Mouse (Mus musculus): ENCODE results near the gene Psmd2. TPM values are rescaled to one million over a fixed set of nuclear protein-coding genes. Genes with fewer than 3 reads are reported as not detected.

Gene Psmd2
- polyA plus RNA-seq, 1 experiment from 2014 or later = 291 TPM

DNA sequence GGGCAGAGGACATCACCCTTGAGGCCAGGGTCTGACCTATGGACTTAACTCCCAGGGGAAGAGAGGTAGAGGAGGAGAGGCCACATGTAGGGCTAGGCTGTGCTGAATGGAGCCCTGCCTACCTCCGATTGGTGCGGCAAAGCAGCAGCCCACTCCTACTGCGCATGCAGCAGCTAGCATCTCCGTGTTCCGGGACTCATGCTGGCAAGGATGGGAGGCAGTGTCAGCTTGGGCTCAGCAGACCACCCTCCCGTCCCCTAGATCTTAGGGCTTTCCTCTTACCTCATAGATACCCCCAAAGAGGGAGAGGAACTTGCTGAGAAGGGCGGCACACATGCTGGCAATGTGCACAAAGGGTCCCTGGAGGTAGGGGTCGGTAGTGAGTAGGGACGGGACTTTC is 60.7 kb downstream of the Psmd2 start:
- Histone ChIP-seq H3K27me3 (replicated peaks; ENCODE audit: control insufficient read depth, insufficient read depth, low read length) (no peaks in the 10 kb centered on the region), H3K9ac (ENCODE audit: low read length) (no peak overlapping the region), H3K36me3 (ENCODE audit: control insufficient read depth, insufficient read depth, low read length) (peaks cover 50% of the 10 kb centered on the region), H3K4me2 (ENCODE audit: low read length) (no peak overlapping the region), H3K4me1 (replicated peaks; ENCODE audit: control insufficient read depth, insufficient read depth, low read length) (peaks cover 13% of the 10 kb centered on the region), H3K27ac (ENCODE audit: low read depth) (no peak overlapping the region), H3K9me3 (ENCODE audit: control insufficient read depth, low read length) (no peaks in the 10 kb centered on the region), H3K4me3 (ENCODE audit: low read depth, low read length) (no peak overlapping the region)
- ATAC-seq (replicated peaks; ENCODE audit: low FRiP score, low TSS enrichment, low read depth) (no peak), DNase-seq (ENCODE audit: low spot score) (no peak)
- WGBS = 81% methylated on average over 9 of the region's 9 CpGs

DNA sequence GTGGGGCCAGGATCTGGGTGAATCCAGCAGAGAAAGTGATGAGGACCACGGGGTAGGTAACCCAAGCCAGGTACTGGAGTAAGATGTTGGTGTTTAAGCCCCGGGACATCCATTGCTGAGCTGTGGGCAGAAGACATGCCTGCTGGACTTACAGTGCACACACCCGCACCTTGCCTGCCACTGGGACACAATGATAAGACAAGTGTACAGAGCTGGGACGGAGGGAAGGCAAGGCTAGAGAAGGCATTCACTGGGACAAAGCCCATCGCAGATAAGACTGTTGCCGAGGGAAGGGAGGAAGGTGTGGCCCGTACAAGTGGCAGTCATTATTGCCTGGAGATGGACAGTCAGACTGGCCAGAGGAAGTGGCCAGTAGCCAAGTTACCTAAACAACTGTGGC is 61.4 kb downstream of the Psmd2 start:
- no peak overlapping the region for H3K27ac ChIP-seq (ENCODE audit: low read depth)
- 81% methylated on average over 7 of the region's 7 CpGs for WGBS
- H3K4me3 ChIP-seq (ENCODE audit: low read depth, low read length) = no peak overlapping the region
- H3K4me2 ChIP-seq (ENCODE audit: low read length) = no peak overlapping the region
- H3K4me1 ChIP-seq (replicated peaks; ENCODE audit: control insufficient read depth, insufficient read depth, low read length) = peaks cover 13% of the 10 kb centered on the region
- ATAC-seq (replicated peaks; ENCODE audit: low FRiP score, low TSS enrichment, low read depth) (no peak), DNase-seq (ENCODE audit: low spot score) (no peak)
- no peaks in the 10 kb centered on the region for H3K27me3 ChIP-seq (replicated peaks; ENCODE audit: control insufficient read depth, insufficient read depth, low read length)
- H3K9ac ChIP-seq (ENCODE audit: low read length) = no peak overlapping the region
- no peaks in the 10 kb centered on the region for H3K9me3 ChIP-seq (ENCODE audit: control insufficient read depth, low read length)
- peaks cover 43% of the 10 kb centered on the region for H3K36me3 ChIP-seq (ENCODE audit: control insufficient read depth, insufficient read depth, low read length)

MicroRNAs encoded within 50 kb of the gene (microRNA counts, 519-probe panel; counts per million panel counts)
- microRNA mmu-miR-1224 = 2,782 counts per million, percentile 30 among the panel's probes with 10 or more counts

Small RNAs within 50 kb of the gene (microRNA-seq; reads per million reads assigned to microRNA genes)
- gene Mir1224 = 8.7 reads per million, percentile 38 among the genes with 10 or more reads in this experiment

Other genes starting within 250 kb of the Psmd2 start
- 59.0 and 62.8 TPM in 2 replicates for gene Abcc5, start 225.3 kb upstream of the Psmd2 start, polyA plus RNA-seq (2014; fragmentation: Nextera tagmentation; extraction: Ambion mirVana)
- gene Eif2b5, start 152.8 kb upstream of the Psmd2 start, polyA plus RNA-seq (2014; fragmentation: Nextera tagmentation; extraction: Ambion mirVana) = 98.9 and 99.8 TPM in 2 replicates
- 24.6 and 26.1 TPM in 2 replicates for gene Dvl3, start 134.7 kb upstream of the Psmd2 start, polyA plus RNA-seq (2014; fragmentation: Nextera tagmentation; extraction: Ambion mirVana)
- 630 and 682 TPM in 2 replicates for gene Ap2m1, start 116.2 kb upstream of the Psmd2 start, polyA plus RNA-seq (2014; fragmentation: Nextera tagmentation; extraction: Ambion mirVana)
- 47.9 and 55.5 TPM in 2 replicates for gene Abcf3, start 103.1 kb upstream of the Psmd2 start, polyA plus RNA-seq (2014; fragmentation: Nextera tagmentation; extraction: Ambion mirVana)
- gene Vwa5b2, start 62.2 kb upstream of the Psmd2 start, polyA plus RNA-seq (2014; fragmentation: Nextera tagmentation; extraction: Ambion mirVana) = 5.3 and 6.2 TPM in 2 replicates
- gene Eef1akmt4, start 40.1 kb upstream of the Psmd2 start, polyA plus RNA-seq (2014; fragmentation: Nextera tagmentation; extraction: Ambion mirVana) = 42.3 and 43.7 TPM in 2 replicates
- gene Gm49333, start 40.0 kb upstream of the Psmd2 start, polyA plus RNA-seq (2014; fragmentation: Nextera tagmentation; extraction: Ambion mirVana) = not detected in 2 replicates
- 51.3 and 53.6 TPM in 2 replicates for gene Alg3, start 39.9 kb upstream of the Psmd2 start, polyA plus RNA-seq (2014; fragmentation: Nextera tagmentation; extraction: Ambion mirVana)
- 1.6 and 1.7 TPM in 2 replicates for gene Camk2n2, start 30.4 kb upstream of the Psmd2 start, polyA plus RNA-seq (2014; fragmentation: Nextera tagmentation; extraction: Ambion mirVana)
- 1.0 and 1.2 TPM in 2 replicates for gene Ece2, start 21.8 kb upstream of the Psmd2 start, polyA plus RNA-seq (2014; fragmentation: Nextera tagmentation; extraction: Ambion mirVana)
- gene Eif4g1, start 16.7 kb downstream of the Psmd2 start, polyA plus RNA-seq (2014; fragmentation: Nextera tagmentation; extraction: Ambion mirVana) = 157 and 171 TPM in 2 replicates
- 8.7 and 9.1 TPM in 2 replicates for gene Fam131a, start 41.6 kb downstream of the Psmd2 start, polyA plus RNA-seq (2014; fragmentation: Nextera tagmentation; extraction: Ambion mirVana)
- 125 and 133 TPM in 2 replicates for gene Polr2h, start 66.0 kb downstream of the Psmd2 start, polyA plus RNA-seq (2014; fragmentation: Nextera tagmentation; extraction: Ambion mirVana)
- gene Clcn2, start 66.1 kb downstream of the Psmd2 start, polyA plus RNA-seq (2014; fragmentation: Nextera tagmentation; extraction: Ambion mirVana) = 15.1 and 15.9 TPM in 2 replicates
- 3.7 and 4.2 TPM in 2 replicates for gene Chrd, start 81.5 kb downstream of the Psmd2 start, polyA plus RNA-seq (2014; fragmentation: Nextera tagmentation; extraction: Ambion mirVana)
- 1.2 and 1.6 TPM in 2 replicates for gene Thpo, start 82.9 kb downstream of the Psmd2 start, polyA plus RNA-seq (2014; fragmentation: Nextera tagmentation; extraction: Ambion mirVana)